Mouse (Mus musculus) thymus, adult 2 months (tissue): Measurements from ENCODE around the gene Gm10770. TPM values are rescaled to one million over a fixed set of nuclear protein-coding genes. Genes with fewer than 3 reads are reported as not detected.
A peak's percentile ranks its signal among the peaks of the same experiment; 100 is the strongest.
"Not testable (repeated sequence)": the region's sequence is repeated elsewhere in the genome, so short reads cannot be mapped to it uniquely, and the experiment has no call there.

Experiments used
- DNase-seq: peaks from one replicate; pipeline ENCODE4 v3.0.0; 2021
- H3K27ac ChIP-seq: fragments of 200-500 bp; 2 replicates; pipeline ENCODE4 v1.5.1; 2012; ENCODE audit warnings: low read length, control low read depth; ENCODE audit not compliant: control insufficient read depth, insufficient read depth
- H3K27me3 ChIP-seq: fragments of 200-500 bp; 2 replicates; pipeline ENCODE4 v1.6.1; 2012; ENCODE audit warnings: mild to moderate bottlenecking, low read length, moderate library complexity, mixed read lengths; ENCODE audit not compliant: control insufficient read depth, insufficient read depth
- H3K36me3 ChIP-seq: fragments of 200-500 bp; 2 replicates; pipeline ENCODE4 v1.6.1; 2012; ENCODE audit warnings: mild to moderate bottlenecking, low read length, moderate library complexity; ENCODE audit not compliant: control insufficient read depth, insufficient read depth
- H3K4me1 ChIP-seq: fragments of 200-500 bp; replicated peaks from 2 replicates; pipeline ENCODE4 v1.6.1; 2012; ENCODE audit warnings: low read length; ENCODE audit not compliant: control insufficient read depth, insufficient read depth
- H3K4me3 ChIP-seq: fragments of 200-500 bp; 2 replicates; pipeline ENCODE4 v1.5.1; 2012; ENCODE audit warnings: mild to moderate bottlenecking, low read length, control low read depth, moderate library complexity; ENCODE audit not compliant: control insufficient read depth, insufficient read depth
- CTCF ChIP-seq: fragments of 200-500 bp; IDR thresholded peaks from 2 replicates; pipeline ENCODE4 v1.5.1; 2012; ENCODE audit warnings: mild to moderate bottlenecking, control low read depth, low read length, moderate library complexity, borderline replicate concordance; ENCODE audit not compliant: control insufficient read depth, poor library complexity, insufficient read depth; ENCODE audit errors: extremely low read depth
- POLR2A ChIP-seq: fragments of 200-500 bp; IDR thresholded peaks from 2 replicates; pipeline ENCODE4 v1.6.1; 2012; ENCODE audit warnings: mild to moderate bottlenecking, low read length, control low read depth, moderate library complexity; ENCODE audit not compliant: control insufficient read depth, poor library complexity, insufficient read depth; ENCODE audit errors: extremely low read depth
- WGBS: fragments of 180-500 bp; shearing (Covaris S2); methylation state at CpG from one replicate; pipeline ENCODE4 v1.1.7; 2018; 5-methylcytosine and 5-hydroxymethylcytosine counted together
- polyA plus RNA-seq: library from polyadenylated mRNA; depleted of rRNA; stranded (reverse); fragments of >200 nt; gene quantifications from 2 replicates; pipeline ENCODE4 v1.2.3, GENCODE M21; 2012; rRNA removed

Gm10770 gene
- polyA plus RNA-seq, 1 experiment = not detected

- TF ChIP-seq CTCF (0 out of 2 replicates have a peak, but pooled peaks have one; percentile 23), POLR2A (peak; percentile 55; the same call in 1 of the 2 replicates)
- 1% methylated on average over 13 of the region's 13 CpGs for WGBS
Measured at GRCm38 (mm10) chr2:150136435-150136897, 43.0 kb downstream of the Gm10770 start, which contains the start of gene Zfp120. Zfp120 (minus strand) TSS chr2:150136708.

GRCm38 (mm10) chr2:150132773-150133172 is 46.7 kb downstream of the Gm10770 start:
- Histone ChIP-seq H3K27ac (no peak overlapping the region), H3K4me3 (no peak overlapping the region), H3K4me1 (peaks cover 9% of the 10 kb centered on the region), H3K36me3 (no peaks in the 10 kb centered on the region), H3K27me3 (no peaks in the 10 kb centered on the region)
- no peak for TF ChIP-seq POLR2A
- TF ChIP-seq CTCF = no peak
- no peak for DNase-seq
- WGBS = 93% methylated on average over 2 of the region's 2 CpGs

More at GRCm38 (mm10) chr2:150136435-150136897, 43.0 kb downstream of the Gm10770 start, which contains the start of gene Zfp120:
- peak within 1 kb of the TSS; percentile 78 for H3K27ac ChIP-seq
- H3K27me3 ChIP-seq = no peaks in the 10 kb centered on the region
- H3K4me3 ChIP-seq = peak within 1 kb of the TSS; percentile 94
- peak; percentile 80 for DNase-seq
- H3K36me3 ChIP-seq = no peaks in the 10 kb centered on the region
- H3K4me1 ChIP-seq = peaks cover 9% of the 10 kb centered on the region

- H3K27me3 ChIP-seq, DNase-seq, H3K27ac ChIP-seq, H3K36me3 ChIP-seq, H3K4me1 ChIP-seq, H3K4me3 ChIP-seq: not testable (repeated sequence)
- 85% methylated on average over 1 of the region's 1 CpGs for WGBS
Measured at GRCm38 (mm10) chr2:150132002-150132401, 47.5 kb downstream of the Gm10770 start.

Other genes with a start within 250 kb of the Gm10770 start
- gene Zfp120, start 43.0 kb downstream of the Gm10770 start, polyA plus RNA-seq = 1.9 and 2.6 TPM in 2 replicates
- gene Gm14139, start 2.1 kb upstream of the Gm10770 start, polyA plus RNA-seq = not detected in 2 replicates
- 0.11 and 0.19 TPM in 2 replicates for gene Zfp937, start 38.4 kb upstream of the Gm10770 start, polyA plus RNA-seq
- 0.27 and 0.31 TPM in 2 replicates for gene Gm21994, start 75.9 kb upstream of the Gm10770 start, polyA plus RNA-seq
- gene Gm14124, start 77.8 kb upstream of the Gm10770 start, polyA plus RNA-seq = not detected in 2 replicates
- gene Gm10130, start 144.0 kb upstream of the Gm10770 start, polyA plus RNA-seq = not detected in 2 replicates
- gene 3300002I08Rik, start 183.1 kb upstream of the Gm10770 start, polyA plus RNA-seq = 0.78 and 1.6 TPM in 2 replicates